Mouse (Mus musculus) urinary bladder, adult 18-20 months (tissue): ENCODE measurements around the gene Tmem150b.
A peak's percentile ranks its signal among the peaks of the same experiment; 100 is the strongest.

ENCODE experiments used
- DNase-seq, 2 experiments: peaks; one replicate each; pipeline ENCODE4 v3.0.0; 2022; ENCODE audit warnings: low spot score in 2 of 2, mixed read lengths in 2 of 2

Gene Tmem150b

DNA sequence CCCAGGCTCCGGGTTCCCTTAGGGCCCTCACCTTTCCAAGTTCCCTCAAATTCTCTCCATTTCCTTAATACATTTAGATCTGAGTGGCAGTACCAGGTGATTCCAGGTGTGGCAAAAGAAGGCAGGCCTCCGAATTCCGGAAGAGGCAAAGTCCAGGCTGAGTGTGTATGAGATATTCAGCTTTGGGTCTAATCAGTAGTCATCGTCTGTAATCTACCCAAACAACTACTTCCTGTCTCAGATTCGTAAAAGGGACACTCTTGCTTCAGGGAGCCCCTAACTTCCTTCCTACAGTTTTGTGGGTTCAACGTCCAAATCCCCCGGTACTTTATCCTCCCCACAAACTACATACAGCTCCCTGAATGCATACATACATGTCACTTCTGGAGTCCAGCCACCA is at the start of gene Tmem150b:
Tmem150b (minus strand) TSS at position 81 of the 400 bp plus-strand sequence.
- DNase-seq = no peak

DNA sequence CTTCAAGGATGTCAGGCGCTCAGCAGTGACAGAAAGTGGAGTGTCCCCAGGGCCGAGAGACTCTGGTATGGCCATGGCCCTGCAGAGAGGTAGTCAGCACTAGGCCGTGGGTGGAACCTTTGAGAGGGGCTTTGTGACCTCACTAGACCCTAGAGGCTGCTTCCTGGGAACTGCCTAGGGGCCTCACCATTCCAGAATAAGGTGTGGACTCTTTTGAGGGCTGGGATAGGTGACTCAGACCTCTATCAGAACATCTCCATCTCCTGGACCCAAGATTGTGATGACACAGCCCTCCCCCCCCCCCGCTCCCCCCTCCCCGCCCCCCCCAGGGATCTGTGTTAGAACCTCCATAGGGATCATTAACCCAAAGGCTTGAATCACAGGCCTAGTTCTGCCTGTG is 46.2 kb upstream of the Tmem150b start, which contains the start of gene Fam71e2:
Fam71e2 (minus strand) TSS at position 101 of the 400 bp plus-strand sequence.
- DNase-seq = no peak

DNA sequence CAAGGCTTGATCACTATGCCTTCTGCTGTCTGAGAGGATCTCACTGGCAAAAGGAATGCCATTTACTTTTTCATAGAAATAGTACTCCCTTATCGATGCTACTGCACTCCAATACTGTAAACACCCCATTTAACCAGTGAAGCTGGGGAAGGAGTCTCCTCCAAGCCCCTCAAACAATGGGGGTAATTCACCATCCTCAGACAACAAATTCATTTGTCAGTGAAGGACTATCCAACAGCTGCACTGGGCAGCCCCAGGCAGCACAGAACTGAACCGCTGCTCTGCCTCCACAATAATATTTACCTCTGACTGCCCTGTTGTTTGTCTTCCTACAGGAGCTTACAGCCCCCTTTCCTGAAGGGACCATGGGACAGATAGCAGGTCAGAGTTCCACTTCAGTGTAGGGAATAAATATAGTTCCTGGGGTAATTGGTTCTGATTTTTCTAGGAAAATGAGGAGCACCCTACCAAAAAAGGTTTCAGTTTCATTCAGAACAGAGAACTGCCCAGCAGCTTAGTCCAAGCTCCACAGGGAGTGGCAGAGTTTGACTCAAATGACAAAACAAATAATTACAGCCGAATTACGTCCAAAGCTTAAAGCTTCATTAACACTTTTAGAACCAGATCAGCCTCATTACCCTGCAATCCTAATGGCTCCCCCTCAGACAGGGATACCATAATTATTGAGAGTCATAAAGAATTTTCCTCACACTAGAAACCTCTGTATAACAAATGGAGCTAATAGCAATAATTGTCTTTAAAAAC is 40.1 kb upstream of the Tmem150b start:
- DNase-seq = no peak

DNA sequence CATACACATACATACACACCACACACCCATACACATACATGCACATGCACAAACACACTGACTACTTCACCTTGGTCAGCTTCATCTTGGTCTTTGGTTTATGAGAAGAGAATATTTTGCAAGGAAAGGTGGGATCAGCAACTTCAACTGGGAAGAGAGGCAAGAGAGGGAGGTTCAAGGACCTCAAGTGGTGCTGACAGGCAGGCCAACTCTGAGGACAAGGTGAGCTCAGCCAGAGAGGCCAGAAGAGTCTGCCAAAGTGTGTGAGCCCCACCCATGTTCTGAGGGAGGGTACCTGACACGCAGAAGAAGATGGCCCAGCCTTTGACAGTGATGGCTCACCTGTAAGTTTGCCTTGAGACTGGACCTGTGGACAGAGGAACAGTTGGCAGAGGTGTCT is 34.6 kb upstream of the Tmem150b start:
- no peak for DNase-seq

DNA sequence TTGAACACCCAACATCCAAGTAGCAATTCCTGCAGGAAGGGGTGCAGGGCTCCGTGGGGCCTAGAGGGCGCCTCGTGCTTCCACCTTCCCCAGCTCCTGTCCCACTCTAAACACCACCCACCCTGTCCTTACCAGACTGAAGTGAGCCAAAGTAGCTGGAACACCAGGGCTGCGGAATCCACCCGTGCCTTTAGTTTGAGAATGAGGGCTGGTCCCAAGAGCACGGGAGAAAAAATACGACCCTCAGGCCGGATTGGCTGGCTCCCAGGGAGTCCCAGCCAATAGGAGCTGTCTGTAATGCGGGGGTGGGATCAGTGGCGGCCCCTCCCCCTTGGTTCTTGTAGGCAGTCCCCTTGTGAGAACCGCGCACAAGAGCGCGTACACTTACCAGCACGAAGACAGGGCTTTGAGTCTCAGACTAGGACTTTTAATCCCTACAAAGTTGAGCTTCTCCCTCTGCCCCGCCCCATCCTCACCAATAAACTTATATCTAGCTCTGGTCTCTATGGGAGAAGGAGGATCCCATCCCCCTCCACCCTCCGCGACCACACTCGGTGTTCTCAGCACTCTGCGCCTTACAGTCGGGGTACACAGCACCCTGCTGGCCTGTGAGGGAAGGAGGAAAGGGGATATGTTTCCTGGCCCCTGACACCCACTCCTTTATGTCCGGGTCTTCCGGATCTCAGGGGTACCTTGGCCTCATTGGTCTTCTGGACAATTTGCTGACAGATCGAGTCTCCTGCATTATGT is 27.9 kb upstream of the Tmem150b start, which contains the start of gene Cox6b2:
Cox6b2 (minus strand) TSS at position 274 of the 750 bp plus-strand sequence.
- peak; percentile 56 to 58 for DNase-seq

DNA sequence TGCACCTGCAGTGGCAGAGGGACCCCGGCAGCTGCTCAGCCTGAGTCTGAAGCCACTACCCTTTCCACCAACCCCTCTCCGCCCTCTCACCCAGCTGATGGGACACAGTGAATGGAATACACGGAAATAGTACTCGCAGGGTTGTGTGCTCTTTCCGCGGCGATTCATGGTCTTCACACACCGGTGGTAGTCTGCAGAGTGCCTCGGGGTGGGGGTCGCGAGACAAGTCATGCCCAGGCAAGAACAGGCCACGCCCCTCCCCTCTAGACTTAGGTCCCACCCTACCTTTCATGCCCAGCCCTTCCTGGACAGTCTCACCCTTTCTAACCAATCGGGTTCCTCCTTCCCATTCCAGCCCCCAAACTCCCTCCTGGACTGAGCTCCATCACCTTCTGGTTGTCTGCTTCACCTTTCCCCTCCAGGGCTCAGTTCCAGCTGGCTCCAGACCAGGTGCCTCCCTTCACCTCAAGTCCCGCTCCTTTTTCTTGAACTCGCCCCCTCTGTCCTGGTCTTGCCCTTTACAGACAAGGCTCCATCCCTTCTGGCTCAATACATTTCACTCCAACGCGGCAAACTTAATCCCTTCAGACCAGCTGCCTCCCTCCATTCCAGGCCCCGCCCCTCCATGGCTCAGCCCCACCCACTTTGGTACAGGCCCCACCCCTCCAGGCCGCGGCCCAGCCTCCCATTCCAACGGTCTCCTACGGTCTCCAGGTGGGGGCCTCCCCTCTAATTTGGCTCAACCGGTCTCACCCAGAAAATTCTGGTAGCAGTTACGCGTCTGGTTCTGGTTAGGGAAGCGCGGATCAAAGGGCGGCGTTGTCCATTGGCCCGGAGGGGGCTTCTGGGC is 27.1 kb upstream of the Tmem150b start:
- peak in 1 of 2 experiments; percentile 21 for DNase-seq

DNA sequence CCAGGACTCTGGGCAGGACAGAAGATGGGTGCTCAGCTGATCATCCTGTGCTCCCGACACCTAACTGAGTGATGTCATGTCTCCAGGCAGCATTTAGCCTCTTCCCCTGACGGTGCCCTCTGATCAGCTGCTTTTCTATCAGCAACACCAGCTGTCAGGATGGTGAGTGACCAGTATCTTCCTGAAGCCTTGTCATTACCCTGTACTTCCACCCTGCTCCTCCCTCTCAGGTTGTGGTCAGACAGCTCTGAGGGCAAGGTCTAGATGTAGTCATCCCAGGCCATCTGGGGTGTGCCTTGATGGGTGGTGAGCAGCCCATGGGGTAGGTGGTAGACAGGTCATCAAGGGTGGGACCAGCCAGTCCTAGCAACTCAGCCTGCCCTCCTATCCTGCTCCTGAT is 24.1 kb upstream of the Tmem150b start:
- no peak for DNase-seq

DNA sequence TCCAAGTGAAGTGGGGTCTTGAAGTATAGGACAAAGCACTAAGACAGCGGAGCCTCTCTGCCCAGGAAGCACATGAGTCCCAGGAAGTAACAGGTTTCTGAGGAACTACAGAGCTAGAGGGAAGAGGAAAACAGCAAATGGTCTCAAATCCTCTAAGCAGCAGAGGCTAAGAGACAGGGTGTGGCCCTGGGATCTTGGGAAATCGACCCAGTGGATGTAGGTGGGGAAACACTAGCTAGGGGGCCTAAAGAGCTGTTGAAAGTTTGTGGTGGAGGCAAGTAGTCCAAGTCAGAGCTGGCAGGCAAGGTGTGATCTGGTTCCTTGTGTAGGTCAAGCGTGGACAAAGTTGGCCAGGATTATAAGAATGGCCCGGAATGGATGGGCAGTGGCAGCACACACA is 23.3 kb upstream of the Tmem150b start:
- DNase-seq = no peak

DNA sequence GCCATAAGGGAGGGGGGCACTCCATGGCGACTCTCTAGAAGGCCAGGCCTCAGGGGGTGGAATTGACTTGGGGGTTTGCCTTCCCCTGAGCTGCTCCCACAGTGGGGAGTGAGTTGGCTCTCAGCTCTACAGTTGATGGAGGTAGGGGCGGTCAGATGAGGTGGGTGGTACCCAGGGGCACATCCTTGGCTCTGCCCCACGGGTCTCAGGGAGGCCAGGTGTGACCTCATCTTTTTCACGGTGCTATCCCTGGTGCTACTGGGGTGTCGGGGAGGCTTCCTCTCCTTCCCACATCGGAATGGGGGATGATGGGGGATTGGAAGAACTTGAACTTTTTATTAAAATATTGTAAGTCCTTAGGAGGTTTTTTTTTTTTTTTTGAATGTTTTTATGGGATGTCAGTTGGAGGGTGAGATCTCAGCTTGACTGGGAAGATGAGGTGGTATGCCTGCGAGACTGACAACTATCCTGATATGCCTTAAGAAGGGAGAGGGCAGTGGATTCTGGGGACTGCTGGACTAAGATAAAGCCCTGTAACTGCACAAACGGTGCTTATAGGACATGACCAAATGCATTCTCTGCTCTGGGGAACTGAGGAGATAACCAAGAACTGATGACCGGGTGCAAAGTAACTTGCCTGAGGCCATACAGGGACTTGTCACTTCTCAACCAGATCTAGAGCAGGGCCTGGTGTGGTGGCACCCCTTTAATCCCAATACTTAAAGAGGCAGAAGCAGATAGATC is 22.3 kb upstream of the Tmem150b start:
- no peak for DNase-seq

DNA sequence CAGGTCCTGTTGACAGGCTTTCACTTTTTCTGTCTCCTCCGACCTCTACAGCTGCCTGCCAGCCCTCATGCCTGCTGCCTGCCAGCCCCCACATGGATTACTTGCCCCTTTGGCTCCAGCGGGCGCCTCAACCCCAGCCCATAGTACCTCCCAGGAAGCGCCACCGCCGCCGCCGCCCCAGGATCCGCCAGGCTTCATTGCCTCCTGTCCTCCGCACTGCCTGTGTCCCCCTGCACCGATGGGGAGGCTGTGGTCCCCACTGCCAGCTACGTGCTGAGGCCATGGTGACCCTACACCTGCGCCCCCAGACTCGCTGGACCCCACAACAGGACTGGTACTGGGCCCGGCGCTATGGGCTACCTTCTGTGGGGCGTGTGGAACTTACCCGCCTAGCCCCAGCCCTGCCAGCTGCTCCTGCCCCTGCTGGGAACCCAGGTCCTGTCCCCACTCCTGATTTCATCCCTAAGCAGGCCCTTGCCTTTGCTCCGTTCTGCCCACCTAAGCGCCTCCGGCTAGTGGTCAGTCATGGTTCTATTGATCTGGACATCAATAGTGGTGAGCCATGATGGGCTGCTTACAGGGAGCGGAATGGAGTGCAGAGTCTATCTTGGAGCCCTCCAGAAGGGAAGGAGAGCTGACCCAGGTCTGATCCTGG is 21.4 kb upstream of the Tmem150b start:
- no peak for DNase-seq

DNA sequence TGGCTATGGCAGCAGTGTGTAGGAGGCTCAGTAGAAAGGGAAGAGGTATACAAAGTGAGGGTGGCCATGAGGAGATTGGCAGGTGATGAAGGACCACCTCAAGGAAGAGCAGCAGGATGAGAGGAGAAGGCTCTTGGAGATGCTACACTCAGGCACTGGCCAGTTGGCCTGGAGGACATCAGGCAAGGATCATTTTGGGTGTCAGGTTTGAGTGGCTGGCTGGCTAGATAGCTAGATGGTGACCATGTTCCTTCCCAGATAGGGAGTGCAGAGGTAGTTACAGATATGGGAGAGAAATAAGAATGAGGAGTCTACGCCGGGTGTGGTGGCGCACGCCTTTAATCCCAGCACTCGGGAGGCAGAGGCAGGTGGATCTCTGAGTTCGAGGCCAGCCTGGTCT is 19.8 kb upstream of the Tmem150b start:
- DNase-seq = no peak

DNA sequence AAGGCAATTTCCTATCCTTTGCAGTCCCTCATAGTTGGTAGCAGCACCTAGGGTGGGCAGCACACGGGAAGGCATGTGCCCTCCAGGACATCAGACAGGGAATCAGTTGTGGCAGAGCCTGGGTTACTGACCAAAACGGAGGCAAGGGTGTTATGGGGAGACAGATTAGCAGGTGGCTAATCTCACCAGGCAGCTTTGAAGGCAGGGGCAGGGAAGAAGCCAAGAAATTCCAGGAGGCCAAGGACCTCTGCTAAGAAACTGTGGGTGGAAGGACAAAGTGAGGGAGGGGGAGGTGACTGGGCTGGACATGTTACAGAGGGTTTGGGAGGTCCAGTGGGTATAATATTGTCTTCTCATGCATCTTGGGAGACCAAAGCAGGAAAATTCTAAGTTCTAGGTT is 18.3 kb upstream of the Tmem150b start:
- DNase-seq = no peak

DNA sequence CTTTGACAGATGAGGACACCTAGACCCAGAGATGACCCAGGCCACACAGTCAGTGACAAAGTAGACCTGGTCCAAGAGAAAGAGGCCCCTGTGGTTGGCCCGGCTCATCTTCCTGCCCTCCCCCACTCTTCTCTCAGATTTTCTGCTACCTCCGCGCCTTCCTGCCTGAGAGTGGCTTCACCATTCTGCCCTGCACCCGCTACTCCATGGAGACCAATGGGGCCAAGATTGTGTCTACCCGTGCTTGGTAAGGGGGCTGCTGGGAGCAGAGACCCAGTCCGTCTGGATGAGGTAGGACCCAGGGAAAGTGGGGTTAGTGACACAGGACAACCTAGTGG is 17.4 kb upstream of the Tmem150b start:
- no peak for DNase-seq

DNA sequence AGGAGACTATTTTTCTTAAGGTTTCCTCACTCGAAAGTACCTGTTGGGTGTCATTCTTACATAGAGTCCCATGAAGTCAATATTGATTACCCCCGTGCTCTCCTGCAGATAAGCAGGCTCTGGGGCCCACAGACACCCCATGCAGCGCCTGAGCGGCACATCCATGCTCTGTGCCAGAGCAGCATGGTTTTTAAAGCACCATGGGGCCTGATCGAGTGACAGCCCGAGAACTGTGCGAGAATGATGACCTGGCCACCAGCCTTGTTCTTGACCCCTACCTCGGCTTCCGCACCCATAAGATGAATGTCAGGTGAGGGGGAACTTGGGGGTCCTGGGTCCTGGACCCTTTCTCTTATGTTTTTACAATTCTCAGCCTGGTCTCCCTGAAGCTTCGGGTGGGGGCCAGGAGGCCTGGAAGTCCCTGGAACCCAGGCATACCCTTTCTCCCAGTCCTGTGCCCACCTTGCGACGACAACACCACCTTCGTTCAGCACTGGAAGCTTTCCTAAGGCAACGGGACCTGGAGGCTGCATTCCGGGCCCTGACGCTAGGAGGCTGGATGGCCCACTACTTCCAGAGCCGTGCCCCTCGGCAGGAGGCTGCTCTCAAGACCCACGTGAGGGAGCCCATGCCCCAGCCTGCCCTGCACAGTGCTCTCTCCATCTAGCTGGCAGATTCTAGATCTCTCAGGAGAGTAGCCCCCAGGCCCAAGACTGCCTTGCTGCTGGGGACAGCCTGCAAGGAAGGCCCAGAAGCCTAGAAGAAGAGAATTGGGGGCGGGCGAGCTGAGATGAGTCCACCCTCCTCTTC is 16.8 kb upstream of the Tmem150b start:
- no peak for DNase-seq

DNA sequence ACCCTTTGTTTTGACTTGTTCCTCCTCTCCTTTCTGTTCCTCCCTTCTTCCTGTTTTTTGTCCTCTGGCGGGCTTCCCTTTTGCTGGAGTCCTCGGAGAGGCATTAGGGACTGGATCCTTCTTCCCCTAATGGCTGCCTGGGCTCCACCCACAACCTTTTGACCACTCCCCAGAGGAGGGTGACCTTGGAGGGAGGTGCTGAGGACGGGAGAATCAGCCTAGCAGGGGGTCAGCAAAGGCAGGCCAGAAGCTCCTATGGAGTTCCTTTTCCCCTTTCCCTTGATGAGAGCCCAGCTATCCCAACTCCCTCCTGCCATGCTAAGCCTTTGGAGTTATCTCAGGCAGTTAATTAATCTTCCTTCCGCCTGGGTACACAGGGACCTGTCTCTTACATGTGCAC is 16.1 kb upstream of the Tmem150b start:
- peak; percentile 22 to 51 for DNase-seq

DNA sequence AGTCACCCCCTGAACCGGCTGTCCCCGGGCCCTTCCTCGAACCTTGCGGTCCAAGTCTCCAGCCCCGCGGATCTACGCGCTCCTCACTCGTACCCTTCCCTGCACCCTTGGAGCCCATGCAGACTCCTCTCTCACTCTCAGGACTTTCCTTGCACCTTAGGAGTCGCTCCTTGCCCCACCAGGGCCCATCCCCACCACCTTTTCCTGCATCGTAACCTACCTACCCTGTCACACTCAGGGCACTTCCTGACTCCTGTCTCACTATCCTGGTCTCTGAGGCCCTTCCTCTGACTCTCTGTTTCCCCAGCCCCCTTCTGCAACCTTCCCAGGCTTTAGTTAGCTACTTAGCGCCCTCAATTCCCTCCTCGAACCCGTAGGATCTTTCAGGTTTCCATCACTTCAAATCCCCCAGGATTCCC is 15.3 kb upstream of the Tmem150b start:
- no peak for DNase-seq

DNA sequence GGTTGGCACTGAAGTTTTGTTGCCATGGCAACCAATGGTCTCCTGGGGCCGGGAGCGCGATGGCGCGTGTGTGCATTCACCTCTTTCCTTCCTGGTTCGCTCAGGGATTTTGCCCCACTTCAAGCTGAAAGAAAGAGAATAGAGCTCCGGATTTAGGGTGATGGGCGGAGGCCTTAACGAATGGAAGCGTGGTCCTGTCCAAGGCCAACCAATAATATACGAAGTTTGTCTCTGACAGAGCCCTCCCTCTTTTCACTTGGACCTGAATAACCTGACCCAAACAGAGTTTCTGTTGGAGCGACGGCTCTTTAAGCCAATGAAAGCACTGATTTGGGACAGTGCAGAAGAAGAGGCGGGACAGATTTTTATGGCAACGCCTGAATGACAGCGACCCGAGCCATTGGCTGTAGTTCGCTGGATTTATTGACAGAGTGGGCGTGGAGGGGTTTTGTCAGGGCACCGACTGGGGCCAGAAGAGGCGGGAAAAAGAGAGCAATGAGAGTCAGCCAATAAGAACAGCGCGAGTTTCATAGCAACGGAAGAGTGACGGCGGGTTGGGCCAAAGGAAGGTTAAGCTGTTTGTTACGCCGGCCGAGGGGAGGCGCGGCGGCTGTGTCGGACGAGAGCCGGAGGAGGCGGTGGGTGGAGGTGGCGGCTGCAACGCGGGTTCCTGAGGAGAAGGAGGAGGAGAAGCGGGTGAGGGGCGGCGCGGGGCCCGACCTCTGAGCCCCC is 14.7 kb upstream of the Tmem150b start, which contains the start of gene Kmt5c:
Kmt5c (plus strand) TSS at position 572 of the 732 bp plus-strand sequence.
- DNase-seq = peak; percentile 86 to 98

DNA sequence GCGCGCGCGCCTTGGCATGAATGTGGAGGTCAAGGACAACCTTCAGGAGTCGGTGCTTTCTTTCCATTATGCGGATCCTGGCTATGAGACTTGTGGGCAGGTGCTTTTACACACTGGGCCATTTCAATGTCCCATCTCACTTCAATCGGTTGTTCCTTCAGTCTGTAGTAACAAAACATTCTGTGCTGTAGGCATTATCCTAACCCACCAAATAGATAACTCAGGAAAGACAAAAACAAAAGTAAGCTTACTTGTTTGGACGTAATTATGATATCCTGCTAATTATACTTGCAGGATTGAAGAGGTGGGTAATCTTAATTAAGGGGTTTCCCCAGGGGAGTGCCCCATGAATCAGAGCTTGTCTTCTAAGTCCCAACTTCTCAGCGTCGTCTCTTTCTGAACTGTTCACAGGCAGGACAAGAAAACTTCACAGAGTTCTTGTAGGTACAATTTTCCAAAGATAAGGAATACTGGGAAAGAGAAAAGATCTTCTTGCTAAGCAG is 14.0 kb upstream of the Tmem150b start:
- no peak for DNase-seq

DNA sequence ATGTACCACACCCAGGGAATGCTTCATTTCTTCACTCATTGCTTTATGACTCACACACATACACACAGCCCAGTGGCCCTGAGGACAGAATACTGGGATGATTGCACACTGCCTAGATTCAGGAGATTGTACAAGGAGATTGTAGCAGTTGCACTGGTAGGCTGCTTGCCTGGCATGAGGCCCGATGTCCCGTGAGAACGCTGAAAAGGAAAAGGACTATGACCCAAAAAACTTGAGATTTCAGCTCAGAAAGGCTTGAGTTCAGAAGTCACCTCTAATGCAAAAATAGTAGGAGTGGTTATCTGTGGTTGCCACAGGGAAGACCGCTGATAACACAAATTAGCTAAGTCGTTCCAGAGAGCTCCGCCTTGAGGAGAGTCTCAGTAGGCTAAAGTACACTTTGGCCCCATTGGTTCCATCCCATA is 7.9 kb upstream of the Tmem150b start:
- no peak for DNase-seq
